Mouse (Mus musculus): ENCODE measurements at regions not wholly inside any gene's neighbourhood (a gene's known extent, or its start where the extent isn't known, plus 50 kb on each side); places are given as distances from the start of the nearest gene placed in this dataset.

DNA sequence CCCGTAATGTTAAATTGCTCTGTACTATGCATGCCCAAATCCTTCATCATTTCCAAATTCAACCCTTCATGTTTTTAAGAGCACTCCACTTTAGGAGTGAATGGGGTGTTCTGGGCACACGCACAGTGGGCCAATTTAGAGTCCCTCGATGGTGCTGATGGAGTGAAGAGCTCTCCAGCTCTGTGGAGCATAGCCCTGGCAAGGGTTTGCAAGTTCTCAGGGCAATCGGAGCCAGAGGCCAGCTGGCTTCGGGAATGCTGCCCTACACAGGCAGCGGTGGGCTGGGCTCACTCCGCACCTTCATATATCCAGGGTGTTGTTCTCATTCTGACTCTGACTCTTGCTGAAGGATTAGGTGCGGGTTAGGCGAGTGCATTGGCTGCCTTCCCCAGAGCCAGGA lies 549.5 kb downstream of the Vrk1 start:
- Histone ChIP-seq H3K9ac (replicated peaks; ENCODE audit: low read length) (no peak overlapping the region), H3K4me3 (ENCODE audit: low read length) (no peak overlapping the region), H3K36me3 (ENCODE audit: insufficient read depth, low read length) (no peaks in the 10 kb centered on the region), H3K27ac (no peak overlapping the region), H3K27me3 (ENCODE audit: insufficient read depth, low read length) (no peaks in the 10 kb centered on the region), H3K4me1 (ENCODE audit: insufficient read depth, low read length) (no peaks in the 10 kb centered on the region), H3K9me3 (ENCODE audit: low read length) (no peaks in the 10 kb centered on the region), H3K4me2 (ENCODE audit: low read depth, low read length) (no peak overlapping the region)
- ATAC-seq (no peak), DNase-seq (ENCODE audit: low spot score) (no peak)
- no peak for TF ChIP-seq CTCF (IDR thresholded peaks at IDR 0.05; ENCODE audit: low read depth)
- 83% methylated on average over 9 of the region's 9 CpGs for WGBS

DNA sequence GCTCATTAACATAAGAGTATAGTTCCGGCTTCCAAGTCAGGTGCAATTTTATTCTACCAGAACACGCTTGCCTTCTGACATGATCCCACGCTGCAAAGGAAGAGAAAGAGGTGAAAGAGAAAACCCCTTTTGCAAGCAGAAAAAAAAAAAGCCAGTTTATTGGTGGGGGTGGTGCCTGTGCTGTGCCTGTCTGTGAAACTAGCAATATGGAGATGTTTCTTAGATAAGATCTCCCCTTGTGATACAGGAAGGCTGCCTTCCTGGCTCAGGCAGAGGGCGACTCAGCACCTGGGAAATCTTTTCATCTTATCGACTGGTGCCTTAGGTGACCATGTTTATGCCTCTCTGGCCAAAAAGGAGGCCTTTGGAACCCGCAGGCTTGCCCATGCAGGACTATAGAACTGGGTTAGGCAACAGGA lies 555.2 kb downstream of the Vrk1 start:
- H3K27me3 ChIP-seq (ENCODE audit: insufficient read depth, low read length): no peaks in the 10 kb centered on the region
- no peak overlapping the region for H3K4me3 ChIP-seq (ENCODE audit: low read length)
- no peak for TF ChIP-seq CTCF (IDR thresholded peaks at IDR 0.05; ENCODE audit: low read depth)
- WGBS: 30% methylated on average over 6 of the region's 6 CpGs
- no peak overlapping the region for H3K4me2 ChIP-seq (ENCODE audit: low read depth, low read length)
- no peaks in the 10 kb centered on the region for H3K4me1 ChIP-seq (ENCODE audit: insufficient read depth, low read length)
- ATAC-seq (no peak), DNase-seq (ENCODE audit: low spot score) (no peak)
- no peak overlapping the region for H3K27ac ChIP-seq
- no peaks in the 10 kb centered on the region for H3K9me3 ChIP-seq (ENCODE audit: low read length)
- H3K9ac ChIP-seq (replicated peaks; ENCODE audit: low read length): no peak overlapping the region
- no peaks in the 10 kb centered on the region for H3K36me3 ChIP-seq (ENCODE audit: insufficient read depth, low read length)

- Histone ChIP-seq H3K4me3 (ENCODE audit: low read length) (no peak overlapping the region), H3K27me3 (ENCODE audit: insufficient read depth, low read length) (no peaks in the 10 kb centered on the region), H3K4me1 (ENCODE audit: insufficient read depth, low read length) (no peaks in the 10 kb centered on the region), H3K36me3 (ENCODE audit: insufficient read depth, low read length) (no peaks in the 10 kb centered on the region), H3K9ac (replicated peaks; ENCODE audit: low read length) (no peak overlapping the region), H3K27ac (no peak overlapping the region), H3K4me2 (ENCODE audit: low read depth, low read length) (no peak overlapping the region), H3K9me3 (ENCODE audit: low read length) (no peaks in the 10 kb centered on the region)
- WGBS: 88% methylated on average over 4 of the region's 4 CpGs
- DNase-seq (ENCODE audit: low spot score) (no peak), ATAC-seq (no peak)
- TF ChIP-seq CTCF (IDR thresholded peaks at IDR 0.05; ENCODE audit: low read depth): no peak
Measured at GRCm38 (mm10) chr12:106566361-106566760, 556.3 kb downstream of the Vrk1 start.

GRCm38 (mm10) chr12:106567116-106567515 lies 557.1 kb downstream of the Vrk1 start:
- DNase-seq (ENCODE audit: low spot score) (no peak), ATAC-seq (no peak)
- H3K36me3 ChIP-seq (ENCODE audit: insufficient read depth, low read length): no peaks in the 10 kb centered on the region
- H3K9ac ChIP-seq (replicated peaks; ENCODE audit: low read length): no peak overlapping the region
- WGBS: 73% methylated on average over 5 of the region's 5 CpGs
- no peak overlapping the region for H3K4me3 ChIP-seq (ENCODE audit: low read length)
- no peak overlapping the region for H3K27ac ChIP-seq
- no peak overlapping the region for H3K4me2 ChIP-seq (ENCODE audit: low read depth, low read length)
- H3K9me3 ChIP-seq (ENCODE audit: low read length): no peaks in the 10 kb centered on the region
- TF ChIP-seq CTCF (IDR thresholded peaks at IDR 0.05; ENCODE audit: low read depth): no peak
- no peaks in the 10 kb centered on the region for H3K27me3 ChIP-seq (ENCODE audit: insufficient read depth, low read length)
- no peaks in the 10 kb centered on the region for H3K4me1 ChIP-seq (ENCODE audit: insufficient read depth, low read length)

DNA sequence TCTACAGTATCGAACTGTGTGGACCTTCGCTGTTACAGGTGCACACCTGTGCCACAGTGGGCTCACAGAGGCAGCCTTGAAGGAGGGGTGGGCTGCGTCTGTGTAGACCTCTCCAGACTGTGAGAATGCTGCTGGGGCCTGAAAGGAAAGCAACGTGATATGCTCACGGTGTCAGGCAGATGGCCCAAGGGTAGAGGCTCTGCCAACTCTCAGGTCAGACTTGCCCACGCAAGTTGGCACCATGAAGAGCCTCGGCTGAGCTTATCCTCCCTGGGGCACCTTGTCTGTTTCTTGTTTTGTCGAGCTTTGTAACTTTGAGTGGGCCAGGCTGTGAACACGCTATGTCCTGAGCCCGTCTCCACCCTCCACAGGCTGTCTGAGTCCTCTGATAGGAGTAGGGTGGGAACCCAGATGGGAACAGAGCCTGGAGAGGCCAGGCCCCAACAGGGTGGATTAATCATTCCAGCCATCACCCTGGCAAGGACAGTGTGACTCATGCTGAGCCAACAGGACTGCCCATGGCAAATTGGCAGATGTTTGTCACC lies 558.6 kb downstream of the Vrk1 start:
- no peaks in the 10 kb centered on the region for H3K27me3 ChIP-seq (ENCODE audit: insufficient read depth, low read length)
- WGBS: 86% methylated on average over 10 of the region's 10 CpGs
- TF ChIP-seq CTCF (IDR thresholded peaks at IDR 0.05; ENCODE audit: low read depth): no peak
- H3K9me3 ChIP-seq (ENCODE audit: low read length): no peaks in the 10 kb centered on the region
- H3K4me1 ChIP-seq (ENCODE audit: insufficient read depth, low read length): no peaks in the 10 kb centered on the region
- no peak overlapping the region for H3K27ac ChIP-seq
- no peak for ATAC-seq
- H3K4me3 ChIP-seq (ENCODE audit: low read length): no peak overlapping the region
- no peaks in the 10 kb centered on the region for H3K36me3 ChIP-seq (ENCODE audit: insufficient read depth, low read length)
- DNase-seq (ENCODE audit: low spot score): no peak
- H3K4me2 ChIP-seq (ENCODE audit: low read depth, low read length): no peak overlapping the region
- H3K9ac ChIP-seq (replicated peaks; ENCODE audit: low read length): no peak overlapping the region

DNA sequence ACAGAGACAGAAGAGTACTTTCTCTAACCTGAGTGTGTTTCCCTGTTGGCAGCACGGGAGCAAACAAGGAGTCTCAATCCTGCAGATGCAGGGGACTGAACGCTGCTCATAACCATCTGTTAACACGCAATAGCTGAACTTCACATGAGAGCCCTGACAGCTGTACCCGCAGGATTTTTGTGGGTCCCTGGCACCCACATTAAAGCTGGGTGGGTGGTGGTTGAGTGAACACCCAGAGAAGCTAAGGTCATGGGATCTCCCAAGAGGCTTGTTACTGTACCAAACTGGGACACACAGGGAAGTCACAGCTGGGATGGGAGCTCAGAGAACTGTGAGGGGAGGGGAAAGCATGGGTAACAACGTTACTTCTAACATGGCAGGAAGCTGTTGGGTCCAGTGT lies 562.9 kb downstream of the Vrk1 start:
- no peaks in the 10 kb centered on the region for H3K36me3 ChIP-seq (ENCODE audit: insufficient read depth, low read length)
- no peak overlapping the region for H3K9ac ChIP-seq (replicated peaks; ENCODE audit: low read length)
- 84% methylated on average over 5 of the region's 5 CpGs for WGBS
- no peaks in the 10 kb centered on the region for H3K9me3 ChIP-seq (ENCODE audit: low read length)
- TF ChIP-seq CTCF (IDR thresholded peaks at IDR 0.05; ENCODE audit: low read depth): no peak
- no peak overlapping the region for H3K27ac ChIP-seq
- DNase-seq (ENCODE audit: low spot score): no peak
- ATAC-seq: no peak
- H3K4me1 ChIP-seq (ENCODE audit: insufficient read depth, low read length): no peaks in the 10 kb centered on the region
- no peak overlapping the region for H3K4me2 ChIP-seq (ENCODE audit: low read depth, low read length)
- no peaks in the 10 kb centered on the region for H3K27me3 ChIP-seq (ENCODE audit: insufficient read depth, low read length)
- no peak overlapping the region for H3K4me3 ChIP-seq (ENCODE audit: low read length)

- no peaks in the 10 kb centered on the region for H3K36me3 ChIP-seq (ENCODE audit: insufficient read depth, low read length)
- no peaks in the 10 kb centered on the region for H3K9me3 ChIP-seq (ENCODE audit: low read length)
- no peak overlapping the region for H3K4me3 ChIP-seq (ENCODE audit: low read length)
- no peak overlapping the region for H3K4me2 ChIP-seq (ENCODE audit: low read depth, low read length)
- DNase-seq (ENCODE audit: low spot score): no peak
- H3K4me1 ChIP-seq (ENCODE audit: insufficient read depth, low read length): no peaks in the 10 kb centered on the region
- no peak overlapping the region for H3K9ac ChIP-seq (replicated peaks; ENCODE audit: low read length)
- ATAC-seq: no peak
- no peak overlapping the region for H3K27ac ChIP-seq
- TF ChIP-seq CTCF (IDR thresholded peaks at IDR 0.05; ENCODE audit: low read depth): no peak
- WGBS: 61% methylated on average over 9 of the region's 9 CpGs
- H3K27me3 ChIP-seq (ENCODE audit: insufficient read depth, low read length): no peaks in the 10 kb centered on the region
Measured at GRCm38 (mm10) chr12:106582760-106583159, 572.7 kb downstream of the Vrk1 start.

Data from hindbrain, postnatal 0 days (tissue).